Mouse (Mus musculus): Measurements from ENCODE around the gene Srgap2. TPM values are rescaled to one million over a fixed set of nuclear protein-coding genes. Genes with fewer than 3 reads are reported as not detected.
A peak's percentile ranks its signal among the peaks of the same experiment; 100 is the strongest.

Srgap2 gene
- polyA plus RNA-seq, 1 experiment from 2014 or later: 23.3 TPM

DNA sequence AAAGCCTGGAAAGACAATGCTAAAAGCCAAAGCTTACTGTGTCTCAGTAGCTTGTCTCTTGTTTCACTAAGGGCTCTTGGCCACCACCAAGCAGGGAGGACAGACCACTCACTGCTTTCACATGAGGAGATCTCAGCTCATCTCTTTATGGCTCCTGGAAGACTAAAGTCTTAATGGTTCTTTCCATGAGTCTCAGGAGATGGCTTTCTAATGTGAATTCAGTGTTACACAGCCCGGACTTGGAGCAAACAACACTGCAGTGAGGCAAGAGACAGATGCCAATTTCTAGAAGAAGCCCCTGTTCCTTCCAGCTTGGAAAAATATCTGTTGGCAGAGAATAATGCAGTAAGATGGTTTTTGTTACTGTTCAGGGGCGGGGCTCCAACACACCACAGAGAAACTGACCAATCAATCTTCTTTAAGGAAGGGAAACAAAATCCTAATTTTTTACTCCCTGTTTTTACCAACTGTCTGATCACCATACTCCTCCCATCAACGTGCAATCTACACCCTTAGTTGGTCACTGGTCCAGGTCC is 71.7 kb downstream of the Srgap2 start:
- Histone ChIP-seq H3K27me3 (no peaks in the 10 kb centered on the region), H3K4me2 (replicated peaks) (no peak overlapping the region), H3K9ac (replicated peaks) (no peak overlapping the region), H3K27ac (replicated peaks) (no peak overlapping the region), H3K4me3 (no peak overlapping the region), H3K36me3 (no peaks in the 10 kb centered on the region), H3K4me1 (peaks cover 26% of the 10 kb centered on the region), H3K9me3 (no peaks in the 10 kb centered on the region)
- no peak for ATAC-seq (replicated peaks)
- WGBS: 85% methylated on average over 3 of the region's 3 CpGs

DNA sequence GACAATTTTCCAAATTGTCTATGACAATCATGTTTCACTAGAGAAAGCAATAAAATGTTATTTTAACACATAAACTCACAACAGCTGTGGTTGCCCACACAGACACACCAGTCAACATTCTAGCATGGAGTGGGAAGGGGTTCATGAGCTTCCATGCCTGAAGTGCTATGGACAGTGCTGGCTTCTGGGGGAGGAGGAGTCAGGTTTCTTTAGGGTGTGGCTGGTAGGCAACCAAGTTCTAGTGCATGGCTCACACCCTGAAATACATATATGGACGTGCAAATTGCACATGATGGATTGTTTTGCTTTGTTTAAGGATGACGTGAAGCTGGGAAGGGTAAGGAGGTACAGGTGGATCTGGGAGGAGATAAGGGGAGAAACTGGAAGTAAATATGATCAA is 72.8 kb downstream of the Srgap2 start:
- no peak for ATAC-seq (replicated peaks)
- H3K9ac ChIP-seq (replicated peaks): no peak overlapping the region
- no peaks in the 10 kb centered on the region for H3K27me3 ChIP-seq
- WGBS: 94% methylated on average over 2 of the region's 2 CpGs
- no peak overlapping the region for H3K4me3 ChIP-seq
- no peak overlapping the region for H3K4me2 ChIP-seq (replicated peaks)
- no peak overlapping the region for H3K27ac ChIP-seq (replicated peaks)
- no peaks in the 10 kb centered on the region for H3K9me3 ChIP-seq
- H3K36me3 ChIP-seq: no peaks in the 10 kb centered on the region
- H3K4me1 ChIP-seq: peaks cover 19% of the 10 kb centered on the region

- Histone ChIP-seq H3K9ac (replicated peaks) (no peak overlapping the region), H3K4me1 (peaks cover 19% of the 10 kb centered on the region), H3K27ac (replicated peaks) (peak overlapping the region; percentile 42; the same call in 1 of the 2 replicates), H3K4me3 (no peak overlapping the region), H3K9me3 (no peaks in the 10 kb centered on the region), H3K27me3 (no peaks in the 10 kb centered on the region), H3K4me2 (replicated peaks) (no peak overlapping the region), H3K36me3 (no peaks in the 10 kb centered on the region)
- 4% methylated on average over 1 of the region's 1 CpGs for WGBS
- 0 out of 2 replicates have a peak, but pooled peaks have one; percentile 43 for ATAC-seq (replicated peaks)
These were observed 73.8 kb downstream of the Srgap2 start for GRCm38 (mm10) chr1:131453335-131453734.

GRCm38 (mm10) chr1:131448373-131448772 is 78.8 kb downstream of the Srgap2 start:
- H3K9me3 ChIP-seq: no peaks in the 10 kb centered on the region
- ATAC-seq (replicated peaks): no peak
- no peaks in the 10 kb centered on the region for H3K27me3 ChIP-seq
- H3K4me1 ChIP-seq: peaks cover 11% of the 10 kb centered on the region
- H3K4me2 ChIP-seq (replicated peaks): no peak overlapping the region
- no peak overlapping the region for H3K27ac ChIP-seq (replicated peaks)
- 89% methylated on average over 5 of the region's 5 CpGs for WGBS
- H3K9ac ChIP-seq (replicated peaks): no peak overlapping the region
- H3K4me3 ChIP-seq: no peak overlapping the region
- no peaks in the 10 kb centered on the region for H3K36me3 ChIP-seq

- no peak overlapping the region for H3K4me2 ChIP-seq (replicated peaks)
- peaks cover 3% of the 10 kb centered on the region; the same call in 1 of the 2 replicates for H3K4me1 ChIP-seq
- H3K27ac ChIP-seq (replicated peaks): no peak overlapping the region
- no peak overlapping the region for H3K9ac ChIP-seq (replicated peaks)
- H3K27me3 ChIP-seq: no peaks in the 10 kb centered on the region
- H3K36me3 ChIP-seq: no peaks in the 10 kb centered on the region
- ATAC-seq (replicated peaks): no peak
- no peaks in the 10 kb centered on the region for H3K9me3 ChIP-seq
- 93% methylated on average over 3 of the region's 3 CpGs for WGBS
- H3K4me3 ChIP-seq: no peak overlapping the region
These were observed 79.8 kb downstream of the Srgap2 start for GRCm38 (mm10) chr1:131447333-131447732.

DNA sequence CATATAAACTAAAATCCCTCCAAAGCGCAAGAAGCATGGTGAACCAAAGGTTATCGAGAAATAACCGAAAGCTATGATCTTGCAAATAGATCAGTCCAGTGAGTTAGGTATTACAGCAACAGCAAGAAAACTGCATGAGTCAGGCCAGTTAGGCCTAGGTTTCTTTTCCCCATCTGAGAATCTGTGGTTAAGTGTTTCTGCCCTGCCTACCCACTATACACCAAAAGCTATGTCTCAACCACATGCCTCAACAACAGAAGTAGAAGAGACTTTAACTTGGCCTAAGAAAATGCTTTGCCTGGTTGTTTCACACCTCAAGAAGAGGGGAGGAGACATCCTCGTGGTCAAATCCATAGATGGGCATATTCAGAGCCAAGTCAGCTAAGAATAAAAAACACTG is 80.6 kb downstream of the Srgap2 start:
- WGBS: 93% methylated on average over 4 of the region's 4 CpGs
- H3K36me3 ChIP-seq: no peaks in the 10 kb centered on the region

GRCm38 (mm10) chr1:131438556-131438955 is 88.6 kb downstream of the Srgap2 start:
- H3K27ac ChIP-seq (replicated peaks): no peak overlapping the region; the same call in 1 of the 2 replicates
- 83% methylated on average over 11 of the region's 11 CpGs for WGBS
- no peak for ATAC-seq (replicated peaks)

More for the DNA sequence above, 80.6 kb downstream of the Srgap2 start:
- no peak overlapping the region for H3K9ac ChIP-seq (replicated peaks)
- H3K27ac ChIP-seq (replicated peaks): no peak overlapping the region
- no peak overlapping the region for H3K4me2 ChIP-seq (replicated peaks)
- H3K4me1 ChIP-seq: 0 out of 2 replicates have a peak, but pooled peaks cover 2% of the 10 kb centered on the region
- no peak for ATAC-seq (replicated peaks)
- no peak overlapping the region for H3K4me3 ChIP-seq
- H3K27me3 ChIP-seq: no peaks in the 10 kb centered on the region
- H3K9me3 ChIP-seq: no peaks in the 10 kb centered on the region

DNA sequence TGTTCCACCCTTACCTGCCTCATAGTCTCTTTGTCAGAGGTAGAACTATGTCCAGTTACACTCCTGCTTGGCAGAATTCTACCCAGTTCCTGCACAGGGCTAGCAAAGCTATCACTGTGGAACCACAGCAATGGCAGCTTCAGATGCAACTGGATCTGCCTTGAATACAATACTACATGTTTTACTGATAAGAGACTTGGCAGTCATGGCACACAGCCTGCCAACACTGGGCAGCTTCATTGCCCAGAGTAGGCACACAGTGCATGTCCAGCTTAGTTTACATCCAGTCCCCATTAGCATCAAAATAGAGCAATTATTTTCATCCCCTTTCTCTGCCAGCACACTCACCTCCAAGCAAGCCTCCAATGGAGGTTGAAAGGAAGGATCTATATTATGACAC is 89.2 kb downstream of the Srgap2 start:
- H3K9ac ChIP-seq (replicated peaks): no peak overlapping the region
- H3K4me2 ChIP-seq (replicated peaks): no peak overlapping the region
- no peak overlapping the region for H3K4me3 ChIP-seq
- peak; percentile 71 for ATAC-seq (replicated peaks)
- H3K27ac ChIP-seq (replicated peaks): 0 out of 2 replicates have a peak overlapping the region, but pooled peaks have one; percentile 1
- no peaks in the 10 kb centered on the region for H3K9me3 ChIP-seq
- peaks cover 13% of the 10 kb centered on the region for H3K4me1 ChIP-seq
- no peaks in the 10 kb centered on the region for H3K27me3 ChIP-seq
- no peaks in the 10 kb centered on the region for H3K36me3 ChIP-seq

More at GRCm38 (mm10) chr1:131438556-131438955, 88.6 kb downstream of the Srgap2 start:
- H3K9me3 ChIP-seq: no peaks in the 10 kb centered on the region
- no peaks in the 10 kb centered on the region for H3K36me3 ChIP-seq
- no peak overlapping the region for H3K9ac ChIP-seq (replicated peaks)
- H3K4me2 ChIP-seq (replicated peaks): no peak overlapping the region
- no peaks in the 10 kb centered on the region for H3K27me3 ChIP-seq
- peaks cover 14% of the 10 kb centered on the region for H3K4me1 ChIP-seq
- no peak overlapping the region for H3K4me3 ChIP-seq

- H3K9ac ChIP-seq (replicated peaks): no peak overlapping the region
- 88% methylated on average over 7 of the region's 7 CpGs for WGBS
- H3K4me2 ChIP-seq (replicated peaks): no peak overlapping the region
- H3K27ac ChIP-seq (replicated peaks): no peak overlapping the region
- ATAC-seq (replicated peaks): no peak
- H3K36me3 ChIP-seq: no peaks in the 10 kb centered on the region
- H3K27me3 ChIP-seq: no peaks in the 10 kb centered on the region
- peaks cover 20% of the 10 kb centered on the region for H3K4me1 ChIP-seq
- H3K9me3 ChIP-seq: no peaks in the 10 kb centered on the region
- H3K4me3 ChIP-seq: no peak overlapping the region
These were observed 90.5 kb downstream of the Srgap2 start for GRCm38 (mm10) chr1:131436609-131437008.

DNA sequence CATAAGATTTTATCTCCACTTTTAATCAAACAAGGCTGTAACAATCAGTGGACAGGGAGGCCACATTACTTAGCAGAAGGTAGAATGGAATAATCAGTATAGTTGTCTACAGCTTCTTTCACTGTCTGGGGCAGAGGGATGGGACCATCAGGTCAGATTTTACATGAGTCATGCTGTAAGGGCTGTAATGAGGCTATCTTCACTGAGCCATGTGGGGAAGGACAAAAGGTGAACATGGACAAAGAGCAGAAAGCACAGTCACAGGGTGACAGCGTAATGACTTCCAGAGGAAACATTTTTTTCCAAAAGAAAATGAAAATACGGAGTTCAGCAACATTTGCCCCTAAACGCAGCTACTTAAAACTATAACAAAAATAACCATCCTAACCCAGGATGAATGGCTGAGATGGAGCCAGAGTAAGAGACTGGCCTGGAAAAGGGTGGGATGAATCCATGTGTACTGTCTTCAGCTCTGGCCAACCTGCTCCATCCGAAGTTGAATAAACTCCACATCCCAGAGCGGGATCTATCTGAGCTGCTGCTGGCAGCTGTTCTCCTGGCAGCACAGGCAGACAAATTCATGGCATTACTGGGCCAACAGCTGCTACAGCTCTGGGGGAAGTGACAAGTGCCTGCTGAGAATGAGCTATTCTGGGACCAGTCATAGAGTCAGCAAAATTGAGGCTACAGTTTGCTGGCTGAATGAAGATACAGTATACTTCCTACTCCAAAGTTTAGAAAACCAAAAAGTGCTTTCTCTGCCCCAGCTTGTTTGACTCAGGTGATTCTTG is 95.5 kb downstream of the Srgap2 start:
- no peaks in the 10 kb centered on the region for H3K9me3 ChIP-seq
- 61% methylated on average over 5 of the region's 5 CpGs for WGBS
- H3K36me3 ChIP-seq: no peaks in the 10 kb centered on the region
- peaks cover 41% of the 10 kb centered on the region for H3K4me1 ChIP-seq
- no peaks in the 10 kb centered on the region for H3K27me3 ChIP-seq
- H3K27ac ChIP-seq (replicated peaks): peak overlapping the region; percentile 25; the same call in 1 of the 2 replicates
- H3K4me3 ChIP-seq: no peak overlapping the region
- peak; percentile 78 for ATAC-seq (replicated peaks)
- H3K4me2 ChIP-seq (replicated peaks): no peak overlapping the region
- H3K9ac ChIP-seq (replicated peaks): no peak overlapping the region

DNA sequence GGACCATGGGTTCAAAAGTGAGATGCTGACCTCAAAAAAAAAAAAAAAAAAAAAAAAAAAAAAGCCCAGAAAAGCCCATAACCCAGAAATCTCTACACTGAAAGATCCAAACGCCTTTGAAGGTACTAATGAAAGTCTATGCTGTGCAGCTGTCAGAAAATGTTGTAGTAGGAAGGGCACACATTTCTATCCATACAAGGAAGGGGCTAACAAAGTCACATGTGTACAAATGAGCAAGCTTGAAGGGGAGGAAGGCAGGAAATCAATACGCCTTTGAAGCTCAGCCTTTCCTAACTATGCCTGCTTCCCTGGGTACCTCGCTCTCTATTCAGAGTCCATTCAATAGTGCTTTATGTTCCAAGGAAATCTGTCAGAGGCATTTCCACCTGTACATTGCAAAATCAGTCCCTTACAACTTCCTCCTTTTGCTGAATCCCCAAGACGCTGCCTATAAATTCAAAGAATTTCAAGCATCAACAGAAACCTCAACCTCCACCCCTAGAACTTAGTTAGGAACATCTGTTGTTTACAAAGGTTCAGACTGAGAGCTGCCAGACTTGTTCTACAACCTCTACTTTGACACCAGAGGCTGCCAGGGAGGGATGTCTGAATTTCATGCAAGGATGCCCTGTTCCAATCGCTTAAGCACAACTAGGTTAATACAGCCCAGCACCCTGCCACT is 99.9 kb downstream of the Srgap2 start:
- ATAC-seq (replicated peaks): peak; percentile 78
- no peaks in the 10 kb centered on the region for H3K27me3 ChIP-seq
- WGBS: 6% methylated on average over 5 of the region's 5 CpGs
- H3K4me3 ChIP-seq: no peak overlapping the region
- H3K4me1 ChIP-seq: peaks cover 40% of the 10 kb centered on the region
- H3K4me2 ChIP-seq (replicated peaks): peak overlapping the region; percentile 4; the same call in 1 of the 2 replicates
- H3K9ac ChIP-seq (replicated peaks): no peak overlapping the region
- H3K36me3 ChIP-seq: no peaks in the 10 kb centered on the region
- H3K9me3 ChIP-seq: no peaks in the 10 kb centered on the region
- H3K27ac ChIP-seq (replicated peaks): peak overlapping the region; percentile 59

DNA sequence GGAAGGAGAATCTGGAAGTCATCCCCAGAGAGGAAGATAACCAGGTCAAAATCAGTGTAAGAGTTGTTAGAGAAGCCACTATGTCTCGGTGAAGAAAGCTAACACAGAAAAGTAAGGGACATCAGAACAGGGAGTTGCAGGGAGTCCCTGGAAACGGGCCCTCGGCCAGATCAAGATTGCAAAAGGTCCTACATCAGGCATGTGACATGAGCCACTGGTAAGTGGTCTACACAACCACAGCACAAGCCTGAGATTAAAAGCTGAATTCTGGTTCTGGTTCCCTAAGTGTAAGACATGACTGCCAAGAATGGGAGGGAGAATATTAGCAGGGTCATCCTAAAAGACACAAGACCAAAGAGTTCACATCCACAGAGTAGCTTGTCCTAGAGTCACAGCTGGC is 104.1 kb downstream of the Srgap2 start:
- Histone ChIP-seq H3K9me3 (no peaks in the 10 kb centered on the region), H3K4me1 (peaks cover 29% of the 10 kb centered on the region), H3K36me3 (no peaks in the 10 kb centered on the region), H3K4me3 (no peak overlapping the region), H3K9ac (replicated peaks) (no peak overlapping the region), H3K27ac (replicated peaks) (no peak overlapping the region), H3K4me2 (replicated peaks) (no peak overlapping the region), H3K27me3 (no peaks in the 10 kb centered on the region)
- 95% methylated on average over 3 of the region's 3 CpGs for WGBS
- no peak for ATAC-seq (replicated peaks)
